Mouse (Mus musculus) gastrocnemius, postnatal 4 days (tissue): ENCODE measurements around the gene Vmn2r111. TPM values are rescaled to one million over a fixed set of nuclear protein-coding genes. Genes with fewer than 3 reads are reported as not detected.
"Not testable (repeated sequence)": the region's sequence is repeated elsewhere in the genome, so short reads cannot be mapped to it uniquely, and the experiment has no call there.

Experiments
- DNase-seq, 2 experiments: peaks; one replicate each; pipeline ENCODE4 v3.0.0; 2021 to 2022; ENCODE audit warnings: low spot score in 2 of 2, mixed read lengths in 2 of 2
- long read RNA-seq, 2 experiments: library from polyadenylated mRNA; stranded (forward); transcript quantifications; one replicate each; pipeline ENCODE4 v2.0.0; 2021
- total RNA-seq, 2 experiments: library from RNA; stranded (reverse); gene quantifications; 2 replicates each; pipeline ENCODE4 v1.2.3; 2021

Gene Vmn2r111
- not detected for total RNA-seq
- long read RNA-seq, experiment 1: 0 reads
- long read RNA-seq, experiment 2: 0 reads

DNA sequence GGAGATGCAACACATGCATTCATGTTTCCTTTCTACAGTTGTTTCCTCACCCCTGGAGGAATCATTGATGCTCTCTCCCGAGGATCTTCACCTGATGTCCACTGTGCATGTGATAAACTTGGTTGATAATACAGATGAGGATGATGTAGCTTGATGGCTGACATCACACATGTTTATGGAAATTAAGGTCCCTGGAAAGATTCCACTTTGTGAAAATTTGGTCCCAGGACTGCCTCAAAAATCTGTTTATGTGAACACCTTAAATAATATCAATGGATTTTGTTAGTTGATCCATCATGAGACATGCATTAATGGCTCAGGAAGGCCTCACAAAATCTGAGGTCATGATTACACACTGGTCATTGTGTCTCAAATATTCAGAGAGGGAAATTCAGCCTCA is at the start of gene Vmn2r111:
Gene Vmn2r111, minus strand, starts transcription at position 101 of the 400 bp plus-strand sequence.
- DNase-seq: not testable (repeated sequence)

DNA sequence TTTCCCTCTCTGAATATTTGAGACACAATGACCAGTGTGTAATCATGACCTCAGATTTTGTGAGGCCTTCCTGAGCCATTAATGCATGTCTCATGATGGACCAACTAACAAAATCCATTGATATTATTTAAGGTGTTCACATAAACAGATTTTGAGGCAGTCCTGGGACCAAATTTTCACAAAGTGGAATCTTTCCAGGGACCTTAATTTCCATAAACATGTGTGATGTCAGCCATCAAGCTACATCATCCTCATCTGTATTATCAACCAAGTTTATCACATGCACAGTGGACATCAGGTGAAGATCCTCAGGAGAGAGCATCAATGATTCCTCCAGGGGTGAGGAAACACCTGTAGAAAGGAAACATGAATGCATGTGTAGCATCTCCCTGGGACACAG is 27.4 kb upstream of the Vmn2r111 start, which contains the start of gene Vmn2r112:
Gene Vmn2r112, plus strand, starts transcription at position 301 of the 400 bp plus-strand sequence.
- not testable (repeated sequence) for DNase-seq

DNA sequence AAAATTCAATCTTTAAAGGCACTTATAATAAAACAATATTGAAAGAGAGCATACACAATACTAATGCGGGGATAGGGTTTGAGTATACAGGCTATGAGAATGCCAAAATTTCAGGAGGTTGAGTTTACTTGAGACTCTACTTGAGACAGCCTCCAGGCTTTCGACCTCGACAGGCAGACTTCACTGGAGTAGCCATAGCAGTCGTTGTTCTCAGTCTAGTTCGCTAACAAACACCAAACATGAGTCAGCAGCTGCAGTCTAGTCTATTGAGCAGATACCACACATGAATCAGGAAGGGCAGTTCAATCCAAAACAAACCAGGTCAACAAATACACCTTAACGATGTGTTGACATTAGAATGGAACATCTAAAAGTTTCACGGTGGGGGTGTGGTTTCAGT is 52.8 kb downstream of the Vmn2r111 start:
- DNase-seq: not testable (repeated sequence)

DNA sequence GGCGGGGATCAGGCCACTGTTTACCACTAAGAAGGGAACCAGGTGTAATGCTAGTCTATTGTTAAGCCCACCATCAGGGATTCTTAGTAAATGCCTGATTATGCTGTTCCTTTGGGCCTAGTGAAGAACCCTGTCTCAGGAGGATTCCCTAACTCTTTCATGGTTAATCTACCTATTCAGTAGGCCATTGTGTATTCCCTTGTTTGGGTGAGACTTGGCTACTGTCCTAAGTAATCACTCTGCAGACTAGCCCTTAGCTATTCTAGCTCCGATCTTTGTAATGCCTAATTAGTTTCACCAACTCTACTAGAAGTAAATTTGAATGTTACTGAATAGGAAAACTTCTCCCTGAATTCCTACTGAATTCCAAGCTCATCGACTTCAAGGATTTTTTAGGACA is 53.2 kb downstream of the Vmn2r111 start:
- not testable (repeated sequence) for DNase-seq

DNA sequence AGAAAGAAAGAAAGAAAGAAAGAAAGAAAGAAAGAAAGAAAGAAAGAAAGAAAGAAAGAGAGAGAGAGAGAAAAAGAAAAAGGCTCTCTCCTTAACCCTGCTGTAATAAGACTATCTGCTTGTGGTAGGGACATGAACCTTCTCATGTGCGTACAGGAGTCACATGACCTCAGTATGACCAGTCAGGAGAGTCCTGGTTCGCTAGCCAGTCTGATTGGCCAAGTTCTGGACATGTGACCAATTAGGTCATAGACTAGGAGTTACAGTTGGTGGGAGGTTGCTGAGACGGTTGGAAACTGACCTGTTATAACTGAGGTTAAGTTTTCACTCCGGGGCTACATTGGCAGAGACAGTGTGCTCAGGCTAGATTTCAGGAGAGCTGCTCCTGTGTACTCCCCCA is 76.2 kb downstream of the Vmn2r111 start:
- DNase-seq: no peak

Other genes with a start within 250 kb of the Vmn2r111 start
- gene Zfp944, start 212.1 kb downstream of the Vmn2r111 start, total RNA-seq: 1 to 10 TPM; 6.0 to 7.7 TPM
- 1 to 10 TPM; 7.0 to 8.2 TPM for gene Zfp758, start 212.0 kb downstream of the Vmn2r111 start, total RNA-seq
- 1 to 10 TPM; 6.0 to 8.3 TPM for gene Zfp946, start 149.3 kb downstream of the Vmn2r111 start, total RNA-seq
- gene Vmn2r112, start 27.5 kb upstream of the Vmn2r111 start, total RNA-seq: not detected